Mouse (Mus musculus): ENCODE results near the gene Klhl36. TPM values are rescaled to one million over a fixed set of nuclear protein-coding genes. Genes with fewer than 3 reads are reported as not detected.

Klhl36 gene
- polyA plus RNA-seq (2014; fragmentation: Nextera tagmentation; extraction: Ambion mirVana) = 7.3 and 9.9 TPM in 2 replicates

- DNase-seq (ENCODE audit: low spot score) (peak; percentile 99), ATAC-seq (replicated peaks; ENCODE audit: low FRiP score) (peak; percentile 96)
- no peaks in the 10 kb centered on the region for H3K27me3 ChIP-seq (ENCODE audit: control insufficient read depth, insufficient read depth, low read length)
- peak within 1 kb of the TSS; percentile 73 for H3K4me3 ChIP-seq (ENCODE audit: low read depth, low read length)
- peak within 1 kb of the TSS; percentile 67 for H3K4me2 ChIP-seq (ENCODE audit: low read depth, low read length, severe bottlenecking)
- no peaks in the 10 kb centered on the region; the same call in 1 of the 2 replicates for H3K4me1 ChIP-seq (replicated peaks; ENCODE audit: control insufficient read depth, insufficient read depth, low read length)
- no peaks in the 10 kb centered on the region for H3K36me3 ChIP-seq (ENCODE audit: control insufficient read depth, insufficient read depth, low read length)
- peak within 1 kb of the TSS; percentile 85 for H3K9ac ChIP-seq (ENCODE audit: low read length)
- H3K9me3 ChIP-seq (ENCODE audit: control insufficient read depth, low read length) = no peaks in the 10 kb centered on the region
- WGBS = under 1% methylated on average over 34 of the region's 35 CpGs
- H3K27ac ChIP-seq (ENCODE audit: low read depth, low read length) = no peak within 1 kb of the TSS
Observed at GRCm38 (mm10) chr8:119861706-119862389, at the start of gene Klhl36. TSS of gene Klhl36 (plus strand) at chr8:119862266.

- no peaks in the 10 kb centered on the region for H3K27me3 ChIP-seq (ENCODE audit: control insufficient read depth, insufficient read depth, low read length)
- DNase-seq (ENCODE audit: low spot score) = no peak
- no peaks in the 10 kb centered on the region for H3K36me3 ChIP-seq (ENCODE audit: control insufficient read depth, insufficient read depth, low read length)
- no peak overlapping the region for H3K4me2 ChIP-seq (ENCODE audit: low read depth, low read length, severe bottlenecking)
- H3K4me1 ChIP-seq (replicated peaks; ENCODE audit: control insufficient read depth, insufficient read depth, low read length) = peaks cover 6% of the 10 kb centered on the region; the same call in 1 of the 2 replicates
- ATAC-seq (replicated peaks; ENCODE audit: low FRiP score) = no peak
- 83% methylated on average over 12 of the region's 12 CpGs for WGBS
- H3K9me3 ChIP-seq (ENCODE audit: control insufficient read depth, low read length) = no peaks in the 10 kb centered on the region
- H3K27ac ChIP-seq (ENCODE audit: low read depth, low read length) = peak overlapping the region; percentile 12; the same call in 1 of the 2 replicates
- H3K9ac ChIP-seq (ENCODE audit: low read length) = no peak overlapping the region
- H3K4me3 ChIP-seq (ENCODE audit: low read depth, low read length) = no peak overlapping the region
Observed at GRCm38 (mm10) chr8:119812650-119813431, 49.2 kb upstream of the Klhl36 start.

GRCm38 (mm10) chr8:119816219-119816618 is 45.8 kb upstream of the Klhl36 start:
- no peak overlapping the region for H3K4me3 ChIP-seq (ENCODE audit: low read depth, low read length)
- no peaks in the 10 kb centered on the region for H3K27me3 ChIP-seq (ENCODE audit: control insufficient read depth, insufficient read depth, low read length)
- H3K4me2 ChIP-seq (ENCODE audit: low read depth, low read length, severe bottlenecking) = no peak overlapping the region
- no peaks in the 10 kb centered on the region for H3K9me3 ChIP-seq (ENCODE audit: control insufficient read depth, low read length)
- no peak overlapping the region for H3K9ac ChIP-seq (ENCODE audit: low read length)
- WGBS = 75% methylated on average over 6 of the region's 6 CpGs
- DNase-seq (ENCODE audit: low spot score) (no peak), ATAC-seq (replicated peaks; ENCODE audit: low FRiP score) (no peak)
- H3K36me3 ChIP-seq (ENCODE audit: control insufficient read depth, insufficient read depth, low read length) = no peaks in the 10 kb centered on the region; the same call in 1 of the 2 replicates
- no peak overlapping the region for H3K27ac ChIP-seq (ENCODE audit: low read depth, low read length)
- peaks cover 3% of the 10 kb centered on the region; the same call in 1 of the 2 replicates for H3K4me1 ChIP-seq (replicated peaks; ENCODE audit: control insufficient read depth, insufficient read depth, low read length)

DNA sequence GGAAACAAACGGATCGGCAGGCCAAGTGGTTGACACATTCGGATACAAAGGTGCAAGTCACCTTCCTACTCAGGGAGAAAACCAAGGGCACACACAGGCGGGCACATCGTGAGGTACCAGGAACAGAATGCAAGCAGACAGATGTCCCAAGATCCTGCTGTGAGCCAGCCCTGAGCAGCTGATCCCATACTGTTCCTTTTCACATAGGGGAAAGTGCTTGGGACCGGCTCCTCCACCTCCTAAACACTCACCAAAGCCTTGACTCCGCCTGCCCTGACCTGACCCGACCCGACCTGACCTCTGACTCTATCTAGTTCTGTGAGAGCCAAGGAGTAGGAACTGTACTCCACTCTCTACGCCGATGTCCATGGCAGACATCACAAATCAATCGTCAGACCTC is 44.6 kb upstream of the Klhl36 start:
- Histone ChIP-seq H3K9me3 (ENCODE audit: control insufficient read depth, low read length) (no peaks in the 10 kb centered on the region), H3K4me1 (replicated peaks; ENCODE audit: control insufficient read depth, insufficient read depth, low read length) (peaks cover 3% of the 10 kb centered on the region; the same call in 1 of the 2 replicates), H3K27me3 (ENCODE audit: control insufficient read depth, insufficient read depth, low read length) (no peaks in the 10 kb centered on the region), H3K4me2 (ENCODE audit: low read depth, low read length, severe bottlenecking) (no peak overlapping the region), H3K4me3 (ENCODE audit: low read depth, low read length) (no peak overlapping the region), H3K36me3 (ENCODE audit: control insufficient read depth, insufficient read depth, low read length) (no peaks in the 10 kb centered on the region; the same call in 1 of the 2 replicates), H3K9ac (ENCODE audit: low read length) (no peak overlapping the region), H3K27ac (ENCODE audit: low read depth, low read length) (no peak overlapping the region)
- WGBS = 35% methylated on average over 12 of the region's 12 CpGs
- ATAC-seq (replicated peaks; ENCODE audit: low FRiP score) (no peak), DNase-seq (ENCODE audit: low spot score) (no peak)

- Histone ChIP-seq H3K9me3 (ENCODE audit: control insufficient read depth, low read length) (no peaks in the 10 kb centered on the region), H3K4me2 (ENCODE audit: low read depth, low read length, severe bottlenecking) (no peak overlapping the region), H3K4me1 (replicated peaks; ENCODE audit: control insufficient read depth, insufficient read depth, low read length) (0 out of 2 replicates have a peak, but pooled peaks cover 3% of the 10 kb centered on the region), H3K27me3 (ENCODE audit: control insufficient read depth, insufficient read depth, low read length) (no peaks in the 10 kb centered on the region), H3K36me3 (ENCODE audit: control insufficient read depth, insufficient read depth, low read length) (no peaks in the 10 kb centered on the region; the same call in 1 of the 2 replicates), H3K9ac (ENCODE audit: low read length) (no peak overlapping the region), H3K4me3 (ENCODE audit: low read depth, low read length) (no peak overlapping the region), H3K27ac (ENCODE audit: low read depth, low read length) (no peak overlapping the region)
- DNase-seq (ENCODE audit: low spot score) (no peak), ATAC-seq (replicated peaks; ENCODE audit: low FRiP score) (no peak)
- 72% methylated on average over 7 of the region's 7 CpGs for WGBS
Observed at GRCm38 (mm10) chr8:119819316-119819715, 42.8 kb upstream of the Klhl36 start.

DNA sequence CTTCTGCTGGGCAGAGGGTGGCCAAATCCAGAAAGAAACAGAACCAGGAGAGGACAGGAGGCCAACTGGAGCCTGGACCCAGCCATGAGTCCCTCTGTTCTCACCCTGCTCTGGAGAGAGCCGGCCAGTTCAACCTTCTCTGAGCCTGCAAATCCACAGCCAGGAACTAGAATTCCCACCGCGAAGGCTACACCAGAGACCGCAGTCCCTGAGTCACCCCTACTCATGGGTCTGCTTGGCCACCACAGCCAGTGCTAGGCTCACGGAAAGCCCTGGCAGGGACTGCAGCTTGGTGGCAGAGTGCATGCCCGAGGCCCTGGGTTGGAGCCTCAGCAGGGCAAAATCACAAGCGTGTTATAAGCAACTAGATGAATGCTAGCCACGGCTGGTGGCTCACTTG is 42.1 kb upstream of the Klhl36 start:
- Histone ChIP-seq H3K27me3 (ENCODE audit: control insufficient read depth, insufficient read depth, low read length) (no peaks in the 10 kb centered on the region), H3K36me3 (ENCODE audit: control insufficient read depth, insufficient read depth, low read length) (no peaks in the 10 kb centered on the region; the same call in 1 of the 2 replicates), H3K4me3 (ENCODE audit: low read depth, low read length) (no peak overlapping the region), H3K4me1 (replicated peaks; ENCODE audit: control insufficient read depth, insufficient read depth, low read length) (0 out of 2 replicates have a peak, but pooled peaks cover 3% of the 10 kb centered on the region), H3K9ac (ENCODE audit: low read length) (no peak overlapping the region), H3K9me3 (ENCODE audit: control insufficient read depth, low read length) (no peaks in the 10 kb centered on the region), H3K4me2 (ENCODE audit: low read depth, low read length, severe bottlenecking) (no peak overlapping the region), H3K27ac (ENCODE audit: low read depth, low read length) (no peak overlapping the region)
- ATAC-seq (replicated peaks; ENCODE audit: low FRiP score) = no peak
- 94% methylated on average over 8 of the region's 8 CpGs for WGBS
- DNase-seq (ENCODE audit: low spot score) = no peak

GRCm38 (mm10) chr8:119821691-119822090 is 40.4 kb upstream of the Klhl36 start:
- no peak for ATAC-seq (replicated peaks; ENCODE audit: low FRiP score)
- Histone ChIP-seq H3K27me3 (ENCODE audit: control insufficient read depth, insufficient read depth, low read length) (no peaks in the 10 kb centered on the region), H3K4me2 (ENCODE audit: low read depth, low read length, severe bottlenecking) (no peak overlapping the region), H3K36me3 (ENCODE audit: control insufficient read depth, insufficient read depth, low read length) (no peaks in the 10 kb centered on the region; the same call in 1 of the 2 replicates), H3K4me1 (replicated peaks; ENCODE audit: control insufficient read depth, insufficient read depth, low read length) (0 out of 2 replicates have a peak, but pooled peaks cover 3% of the 10 kb centered on the region), H3K27ac (ENCODE audit: low read depth, low read length) (no peak overlapping the region), H3K9me3 (ENCODE audit: control insufficient read depth, low read length) (no peaks in the 10 kb centered on the region), H3K9ac (ENCODE audit: low read length) (no peak overlapping the region), H3K4me3 (ENCODE audit: low read depth, low read length) (no peak overlapping the region)
- no peak for DNase-seq (ENCODE audit: low spot score)
- 92% methylated on average over 6 of the region's 6 CpGs for WGBS

- Histone ChIP-seq H3K27me3 (ENCODE audit: control insufficient read depth, insufficient read depth, low read length) (no peaks in the 10 kb centered on the region), H3K4me3 (ENCODE audit: low read depth, low read length) (no peak overlapping the region), H3K27ac (ENCODE audit: low read depth, low read length) (no peak overlapping the region), H3K4me2 (ENCODE audit: low read depth, low read length, severe bottlenecking) (no peak overlapping the region), H3K9ac (ENCODE audit: low read length) (no peak overlapping the region), H3K36me3 (ENCODE audit: control insufficient read depth, insufficient read depth, low read length) (no peaks in the 10 kb centered on the region; the same call in 1 of the 2 replicates), H3K9me3 (ENCODE audit: control insufficient read depth, low read length) (no peaks in the 10 kb centered on the region), H3K4me1 (replicated peaks; ENCODE audit: control insufficient read depth, insufficient read depth, low read length) (peaks cover 7% of the 10 kb centered on the region; the same call in 1 of the 2 replicates)
- ATAC-seq (replicated peaks; ENCODE audit: low FRiP score) = no peak
- DNase-seq (ENCODE audit: low spot score) = no peak
- 93% methylated on average over 9 of the region's 9 CpGs for WGBS
Observed at GRCm38 (mm10) chr8:119823278-119823677, 38.8 kb upstream of the Klhl36 start.

Data from forebrain, embryonic 11.5 days (tissue).